Mouse (Mus musculus) heart, adult 2 months (tissue): ENCODE results near the gene Vps72. TPM values are rescaled to one million over a fixed set of nuclear protein-coding genes. Genes with fewer than 3 reads are reported as not detected.
A peak's percentile ranks its signal among the peaks of the same experiment; 100 is the strongest.

ENCODE experiments used
- DNase-seq, 2 experiments: peaks; one replicate each; pipeline ENCODE4 v3.0.0; 2021
- H3K27ac ChIP-seq: fragments of 200-600 bp; 2 replicates; pipeline ENCODE4 v1.8.1; 2022
- H3K27me3 ChIP-seq: fragments of 200-500 bp; 2 replicates; pipeline ENCODE4 v1.6.1; 2012; ENCODE audit warnings: mild to moderate bottlenecking, low read length, inconsistent platforms, mixed read lengths; ENCODE audit not compliant: control insufficient read depth, insufficient read depth
- H3K36me3 ChIP-seq: fragments of 200-500 bp; 2 replicates; pipeline ENCODE4 v1.6.1; 2012; ENCODE audit warnings: low read length, inconsistent platforms; ENCODE audit not compliant: control insufficient read depth, insufficient read depth
- H3K4me1 ChIP-seq: fragments of 200-500 bp; 2 replicates; pipeline ENCODE4 v1.6.1; 2011; ENCODE audit warnings: low read length; ENCODE audit not compliant: control insufficient read depth, insufficient read depth
- H3K4me3 ChIP-seq: fragments of 200-600 bp; 2 replicates; pipeline ENCODE4 v1.8.1; 2022
- H3K79me2 ChIP-seq: fragments of 200-500 bp; replicated peaks from 2 replicates; pipeline ENCODE4 v1.6.1; 2012; ENCODE audit warnings: mild to moderate bottlenecking, inconsistent platforms, low read length, moderate library complexity, mixed read lengths; ENCODE audit not compliant: control insufficient read depth, insufficient read depth
- H3K9ac ChIP-seq: fragments of 200-500 bp; 2 replicates; pipeline ENCODE4 v1.6.1; 2012; ENCODE audit warnings: low read depth, mild to moderate bottlenecking, control low read depth, inconsistent platforms, low read length, mixed read lengths
- CTCF ChIP-seq: fragments of 200-600 bp; IDR thresholded peaks from 2 replicates; pipeline ENCODE4 v1.8.1; 2022; ENCODE audit warnings: antibody characterized with exemption, mild to moderate bottlenecking, moderate library complexity
- EP300 ChIP-seq: fragments of 200-500 bp; IDR thresholded peaks from 2 replicates; pipeline ENCODE4 v1.6.1; 2011; ENCODE audit warnings: low read depth, low read length, control low read depth; ENCODE audit not compliant: insufficient read depth
- POLR2A ChIP-seq: fragments of 200-500 bp; IDR thresholded peaks from 2 replicates; pipeline ENCODE4 v1.6.1; 2011; ENCODE audit warnings: mild to moderate bottlenecking, low read depth, low read length, control low read depth; ENCODE audit not compliant: insufficient read depth
- WGBS: fragments of 180-500 bp; shearing (Covaris S2); methylation state at CpG from one replicate; pipeline ENCODE4 v1.1.7; 2018; 5-methylcytosine and 5-hydroxymethylcytosine counted together
- intact Hi-C: fragments of 180-260 bp; cut with DNase I; formaldehyde crosslinking; loops from one replicate; pipeline ENCODE4 v1.15.1; 2025
- polyA plus RNA-seq: library from polyadenylated mRNA; depleted of rRNA; stranded (reverse); fragments of >200 nt; gene quantifications from 2 replicates; pipeline ENCODE4 v1.2.3, GENCODE M21; 2012
- total RNA-seq, 2 experiments: library from RNA; stranded (reverse); gene quantifications; 2 replicates each; pipeline ENCODE4 v1.2.3; 2021

Gene Vps72
- total and polyA plus RNA-seq, 3 experiments = 31.8 to 36.5 (median 34.5) TPM

- H3K79me2 ChIP-seq = peaks cover 6% of the 10 kb centered on the region
- no peaks in the 10 kb centered on the region for H3K27me3 ChIP-seq
- H3K36me3 ChIP-seq = peaks cover 6% of the 10 kb centered on the region; the same call in 1 of the 2 replicates
- H3K4me1 ChIP-seq = peaks cover 2% of the 10 kb centered on the region
- DNase-seq = no peak
- TF ChIP-seq EP300 (no peak), POLR2A (no peak), CTCF (peak; percentile 54)
- no peak overlapping the region for H3K4me3 ChIP-seq
- intact Hi-C loops = loop anchor here (2.0 kb wide), 1 partner anchor 53 kb away; the partner anchor contains the start of gene Sema6c
- WGBS = 56% methylated on average over 2 of the region's 2 CpGs
- H3K9ac ChIP-seq = no peak overlapping the region
- H3K27ac ChIP-seq = no peak overlapping the region
These were observed 2.9 kb upstream of the Vps72 start for GRCm38 (mm10) chr3:95107898-95108297.

- DNase-seq = no peak
- H3K4me3 ChIP-seq = no peak overlapping the region
- no peaks in the 10 kb centered on the region for H3K79me2 ChIP-seq
- no peaks in the 10 kb centered on the region for H3K4me1 ChIP-seq
- no peak overlapping the region for H3K27ac ChIP-seq
- H3K27me3 ChIP-seq = no peaks in the 10 kb centered on the region
- intact Hi-C loops = no loop called here
- H3K36me3 ChIP-seq = peaks cover 2% of the 10 kb centered on the region; the same call in 1 of the 2 replicates
- H3K9ac ChIP-seq = no peak overlapping the region
- TF ChIP-seq POLR2A = no peak
- no peak for TF ChIP-seq CTCF
- no peak for TF ChIP-seq EP300
- 90% methylated on average over 1 of the region's 1 CpGs for WGBS
These were observed 1.9 kb downstream of the Vps72 start for GRCm38 (mm10) chr3:95112760-95113159.

- 73% methylated on average over 2 of the region's 2 CpGs for WGBS
- intact Hi-C loops = no loop called here
- H3K4me1 ChIP-seq = no peaks in the 10 kb centered on the region; the same call in 1 of the 2 replicates
- no peak for DNase-seq
- TF ChIP-seq CTCF = no peak
- TF ChIP-seq EP300 = no peak
- no peak for TF ChIP-seq POLR2A
- H3K9ac ChIP-seq = no peak overlapping the region
- no peaks in the 10 kb centered on the region for H3K79me2 ChIP-seq
- H3K36me3 ChIP-seq = no peaks in the 10 kb centered on the region; the same call in none of the 2 replicates
- H3K27me3 ChIP-seq = no peaks in the 10 kb centered on the region
- no peak overlapping the region for H3K27ac ChIP-seq
- no peak overlapping the region for H3K4me3 ChIP-seq
These were observed 6.9 kb downstream of the Vps72 start for GRCm38 (mm10) chr3:95117751-95118150.

- H3K27me3 ChIP-seq = no peaks in the 10 kb centered on the region
- intact Hi-C loops = no loop called here
- H3K4me1 ChIP-seq = no peaks in the 10 kb centered on the region; the same call in 1 of the 2 replicates
- peak overlapping the region; percentile 4; the same call in 1 of the 2 replicates for H3K27ac ChIP-seq
- WGBS = 50% methylated on average over 6 of the region's 6 CpGs
- DNase-seq = no peak
- no peak overlapping the region for H3K9ac ChIP-seq
- no peak for TF ChIP-seq EP300
- no peaks in the 10 kb centered on the region for H3K79me2 ChIP-seq
- no peak overlapping the region for H3K4me3 ChIP-seq
- no peaks in the 10 kb centered on the region; the same call in none of the 2 replicates for H3K36me3 ChIP-seq
These were observed 10.8 kb downstream of the Vps72 start for GRCm38 (mm10) chr3:95121580-95121979.

GRCm38 (mm10) chr3:95124246-95124645, 13.4 kb downstream of the Vps72 start, which contains the start of gene Tmod4:
Tmod4 (plus strand) TSS chr3:95124476.
- 68% methylated on average over 6 of the region's 6 CpGs for WGBS
- intact Hi-C loops = no loop called here

GRCm38 (mm10) chr3:95124972-95125371, 14.2 kb downstream of the Vps72 start:
- Histone ChIP-seq H3K79me2 (no peaks in the 10 kb centered on the region), H3K9ac (no peak overlapping the region), H3K27me3 (no peaks in the 10 kb centered on the region), H3K27ac (peak overlapping the region; percentile 43; the same call in 1 of the 2 replicates), H3K36me3 (no peaks in the 10 kb centered on the region; the same call in 1 of the 2 replicates), H3K4me3 (no peak overlapping the region), H3K4me1 (no peaks in the 10 kb centered on the region; the same call in 1 of the 2 replicates)
- intact Hi-C loops = no loop called here
- DNase-seq = peak; percentile 55 to 57
- TF ChIP-seq EP300 (no peak), POLR2A (no peak), CTCF (no peak)
- 5% methylated on average over 5 of the region's 5 CpGs for WGBS

More at GRCm38 (mm10) chr3:95124246-95124645, 13.4 kb downstream of the Vps72 start, which contains the start of gene Tmod4:
- DNase-seq = no peak
- Histone ChIP-seq H3K27ac (peak within 1 kb of the TSS; percentile 43), H3K79me2 (no peaks in the 10 kb centered on the region), H3K4me3 (no peak within 1 kb of the TSS), H3K36me3 (no peaks in the 10 kb centered on the region; the same call in none of the 2 replicates), H3K4me1 (no peaks in the 10 kb centered on the region; the same call in 1 of the 2 replicates), H3K27me3 (no peaks in the 10 kb centered on the region), H3K9ac (peak within 1 kb of the TSS; percentile 41)
- peak; percentile 72 for TF ChIP-seq CTCF
- TF ChIP-seq EP300 = no peak
